Mouse (Mus musculus) lung, postnatal 0 days (tissue): ENCODE measurements around the gene Vta1.

Experiments used
- CTCF ChIP-seq: IDR thresholded peaks from 2 replicates; pipeline ENCODE4 v1.5.1; 2016; ENCODE audit warnings: antibody characterized with exemption, mild to moderate bottlenecking
- EP300 ChIP-seq: IDR thresholded peaks from 2 replicates; pipeline ENCODE4 v1.6.1; 2016; ENCODE audit warnings: antibody characterized with exemption, mild to moderate bottlenecking, control low read depth

DNA sequence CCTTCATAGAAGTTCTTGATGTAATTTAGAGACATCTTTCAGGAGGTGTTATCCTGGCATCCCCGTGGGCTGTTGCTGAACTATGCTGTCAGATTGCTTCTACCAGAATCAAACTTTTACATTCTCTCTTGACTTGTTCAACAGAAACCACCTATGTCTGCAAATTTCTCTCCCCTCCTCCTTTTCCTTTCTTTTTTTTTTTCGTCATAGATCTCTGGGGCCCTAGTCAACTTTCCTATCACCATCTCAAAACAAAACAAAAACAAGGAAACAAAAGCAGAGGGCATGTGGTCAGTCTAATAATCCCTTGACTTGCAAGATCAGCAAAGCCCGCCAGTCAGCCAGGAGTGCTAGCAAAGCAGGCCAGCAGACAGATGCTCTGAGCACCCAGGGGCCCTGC is 12.8 kb upstream of the Vta1 start, which contains the start of gene Gje1:
- TF ChIP-seq EP300 (no peak), CTCF (no peak)
